Mouse (Mus musculus): ENCODE measurements at regions not wholly inside any gene's neighbourhood (a gene's known extent, or its start where the extent isn't known, plus 50 kb on each side); places are given as distances from the start of the nearest gene placed in this dataset.
A peak's percentile ranks its signal among the peaks of the same experiment; 100 is the strongest.

DNA sequence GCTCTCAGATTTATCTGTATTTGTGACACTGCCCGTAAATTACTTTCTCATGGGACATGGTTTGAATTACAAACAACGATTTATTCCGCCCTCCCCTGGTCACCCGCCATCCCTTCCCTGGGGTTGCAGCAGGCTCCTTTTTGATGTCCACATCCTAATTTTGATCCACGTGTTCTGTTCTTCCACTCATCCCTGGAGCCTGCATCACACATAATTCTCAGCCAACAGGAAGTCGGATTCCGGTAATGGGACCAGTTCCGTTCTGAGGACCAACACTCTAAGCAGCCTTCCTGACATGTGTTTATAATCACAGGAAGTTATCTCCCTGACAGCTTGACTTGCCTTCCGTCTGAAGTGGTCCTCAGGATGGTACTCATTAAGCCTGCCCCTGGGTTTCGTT lies 399.6 kb upstream of the Jarid2 start:
- Histone ChIP-seq H3K27ac (ENCODE audit: low read depth, low read length) (no peak overlapping the region), H3K4me2 (ENCODE audit: low read length) (no peak overlapping the region), H3K9me3 (replicated peaks; ENCODE audit: control insufficient read depth, low read length) (no peaks in the 10 kb centered on the region), H3K9ac (ENCODE audit: low read length) (no peak overlapping the region), H3K27me3 (replicated peaks; ENCODE audit: control insufficient read depth, insufficient read depth, low read length) (no peaks in the 10 kb centered on the region), H3K36me3 (ENCODE audit: control insufficient read depth, insufficient read depth, low read length) (no peaks in the 10 kb centered on the region), H3K4me3 (ENCODE audit: low read depth, low read length) (no peak overlapping the region), H3K4me1 (ENCODE audit: control insufficient read depth, insufficient read depth, low read length) (no peaks in the 10 kb centered on the region)
- DNase-seq (ENCODE audit: low spot score): no peak
- no peak for ATAC-seq
- WGBS: 87% methylated on average over 10 of the region's 10 CpGs

DNA sequence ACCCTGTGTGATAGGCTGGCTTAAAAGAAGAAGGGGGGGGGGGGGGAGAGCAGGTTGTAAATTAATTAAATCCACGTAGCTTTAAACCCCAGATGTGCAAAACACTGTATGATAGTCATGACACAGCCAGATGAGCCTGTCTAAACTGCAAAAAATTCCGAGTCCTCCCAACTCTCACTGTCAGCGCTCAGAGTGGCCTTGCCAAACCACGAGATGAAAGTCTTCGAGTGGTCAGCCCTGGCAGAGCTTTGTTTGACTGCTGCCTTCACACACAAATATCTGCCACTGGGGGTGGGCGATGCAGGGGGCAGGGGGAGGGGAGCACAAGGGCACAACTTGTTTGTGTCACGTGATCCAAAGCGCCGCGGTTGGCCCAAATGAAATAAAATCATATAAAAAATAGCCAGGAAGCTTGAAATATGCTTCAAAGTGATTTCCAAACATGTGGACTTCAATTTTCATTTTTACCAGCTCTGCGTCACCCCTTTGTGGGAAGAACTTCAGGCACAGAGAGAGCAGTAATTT lies 396.5 kb upstream of the Jarid2 start:
- H3K4me1 ChIP-seq (ENCODE audit: control insufficient read depth, insufficient read depth, low read length): no peaks in the 10 kb centered on the region
- no peak overlapping the region for H3K27ac ChIP-seq (ENCODE audit: low read depth, low read length)
- no peaks in the 10 kb centered on the region for H3K9me3 ChIP-seq (replicated peaks; ENCODE audit: control insufficient read depth, low read length)
- WGBS: 73% methylated on average over 11 of the region's 11 CpGs
- H3K4me2 ChIP-seq (ENCODE audit: low read length): no peak overlapping the region
- no peak overlapping the region for H3K4me3 ChIP-seq (ENCODE audit: low read depth, low read length)
- DNase-seq (ENCODE audit: low spot score): no peak
- no peak for ATAC-seq
- H3K27me3 ChIP-seq (replicated peaks; ENCODE audit: control insufficient read depth, insufficient read depth, low read length): no peaks in the 10 kb centered on the region
- no peaks in the 10 kb centered on the region for H3K36me3 ChIP-seq (ENCODE audit: control insufficient read depth, insufficient read depth, low read length)
- no peak overlapping the region for H3K9ac ChIP-seq (ENCODE audit: low read length)

DNA sequence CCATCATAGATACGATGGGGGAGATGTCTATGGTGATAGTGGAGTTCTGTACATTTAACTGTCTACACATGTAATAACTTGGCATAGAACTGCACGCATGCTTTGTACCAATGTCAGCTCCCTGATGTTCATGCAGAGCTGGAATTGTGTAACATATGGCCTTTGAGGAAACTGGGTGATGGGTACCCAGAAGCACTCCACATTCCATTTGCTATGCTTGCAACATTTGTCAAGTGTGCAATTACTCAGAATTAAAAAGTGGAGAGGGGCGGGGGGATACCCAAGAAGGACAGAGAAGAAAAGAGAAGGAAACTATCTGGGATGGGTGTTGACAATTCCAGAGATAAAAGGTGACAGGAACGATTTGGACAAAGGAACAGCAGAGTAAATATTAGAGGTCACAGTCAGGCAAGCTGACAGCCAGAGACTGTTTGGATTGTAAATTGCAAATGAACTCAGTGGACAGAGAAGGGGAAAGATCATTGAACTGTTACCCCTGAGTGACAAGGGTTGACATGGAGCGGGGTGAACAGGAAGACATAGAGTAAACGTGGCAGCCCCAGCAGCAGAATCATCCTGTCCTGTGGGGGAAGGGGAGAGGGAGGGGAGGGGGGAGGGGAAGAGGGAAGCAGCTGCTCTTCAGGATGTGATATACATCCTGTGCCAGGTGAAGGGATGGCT lies 390.1 kb upstream of the Jarid2 start:
- Histone ChIP-seq H3K4me1 (ENCODE audit: control insufficient read depth, insufficient read depth, low read length) (no peaks in the 10 kb centered on the region), H3K27ac (ENCODE audit: low read depth, low read length) (no peak overlapping the region), H3K27me3 (replicated peaks; ENCODE audit: control insufficient read depth, insufficient read depth, low read length) (no peaks in the 10 kb centered on the region), H3K9ac (ENCODE audit: low read length) (no peak overlapping the region), H3K36me3 (ENCODE audit: control insufficient read depth, insufficient read depth, low read length) (no peaks in the 10 kb centered on the region), H3K4me3 (ENCODE audit: low read depth, low read length) (no peak overlapping the region), H3K4me2 (ENCODE audit: low read length) (no peak overlapping the region), H3K9me3 (replicated peaks; ENCODE audit: control insufficient read depth, low read length) (no peaks in the 10 kb centered on the region)
- 70% methylated on average over 6 of the region's 6 CpGs for WGBS
- no peak for DNase-seq (ENCODE audit: low spot score)
- ATAC-seq: no peak

DNA sequence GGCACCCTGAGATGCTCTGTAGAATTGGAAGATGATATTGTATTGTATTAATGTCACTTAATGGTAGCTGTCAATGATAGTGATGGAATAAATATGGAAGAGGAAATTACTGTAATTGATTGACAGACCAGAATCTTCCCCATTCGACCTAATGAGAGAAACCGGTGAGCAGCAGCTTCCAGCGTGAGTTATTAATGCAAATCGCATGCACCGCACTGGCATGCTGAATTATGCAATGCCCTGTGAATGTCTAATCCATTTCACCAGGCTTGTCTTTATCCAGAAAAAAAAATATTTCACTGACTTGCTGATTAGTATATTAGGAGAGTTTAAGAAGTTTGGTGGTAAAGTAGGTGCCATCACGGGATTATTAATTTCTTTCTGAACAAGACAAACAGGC lies 384.2 kb upstream of the Jarid2 start:
- ATAC-seq (no peak), DNase-seq (ENCODE audit: low spot score) (peak; percentile 38)
- Histone ChIP-seq H3K4me3 (ENCODE audit: low read depth, low read length) (no peak overlapping the region), H3K27ac (ENCODE audit: low read depth, low read length) (no peak overlapping the region), H3K27me3 (replicated peaks; ENCODE audit: control insufficient read depth, insufficient read depth, low read length) (no peaks in the 10 kb centered on the region), H3K9ac (ENCODE audit: low read length) (no peak overlapping the region), H3K4me2 (ENCODE audit: low read length) (no peak overlapping the region), H3K9me3 (replicated peaks; ENCODE audit: control insufficient read depth, low read length) (no peaks in the 10 kb centered on the region), H3K4me1 (ENCODE audit: control insufficient read depth, insufficient read depth, low read length) (peaks cover 5% of the 10 kb centered on the region; the same call in 1 of the 2 replicates), H3K36me3 (ENCODE audit: control insufficient read depth, insufficient read depth, low read length) (no peaks in the 10 kb centered on the region)
- WGBS: 64% methylated on average over 6 of the region's 6 CpGs

DNA sequence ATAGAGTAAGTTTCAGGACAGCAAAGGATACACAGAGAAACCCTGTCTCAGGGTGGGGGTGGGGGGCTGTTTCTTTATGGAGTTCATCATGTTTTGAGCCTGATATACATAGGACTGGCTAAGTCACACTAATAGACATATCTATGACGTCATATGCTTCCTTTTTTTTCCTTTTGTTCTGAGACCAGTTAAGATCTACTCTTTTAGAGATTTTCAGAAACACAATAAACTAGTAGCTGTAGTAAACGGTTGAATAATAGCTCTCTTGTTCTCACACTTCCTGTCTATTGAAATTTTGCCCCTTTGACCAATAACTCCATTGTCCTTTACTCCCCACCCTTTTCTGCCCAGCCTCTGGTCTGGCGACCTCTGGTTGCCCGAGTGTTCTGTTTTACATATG lies 382.6 kb upstream of the Jarid2 start:
- DNase-seq (ENCODE audit: low spot score): no peak
- Histone ChIP-seq H3K4me3 (ENCODE audit: low read depth, low read length) (no peak overlapping the region), H3K27ac (ENCODE audit: low read depth, low read length) (no peak overlapping the region), H3K27me3 (replicated peaks; ENCODE audit: control insufficient read depth, insufficient read depth, low read length) (no peaks in the 10 kb centered on the region), H3K9me3 (replicated peaks; ENCODE audit: control insufficient read depth, low read length) (0 out of 2 replicates have a peak, but pooled peaks cover 2% of the 10 kb centered on the region), H3K9ac (ENCODE audit: low read length) (no peak overlapping the region), H3K4me1 (ENCODE audit: control insufficient read depth, insufficient read depth, low read length) (peaks cover 5% of the 10 kb centered on the region; the same call in 1 of the 2 replicates), H3K36me3 (ENCODE audit: control insufficient read depth, insufficient read depth, low read length) (no peaks in the 10 kb centered on the region), H3K4me2 (ENCODE audit: low read length) (no peak overlapping the region)
- 42% methylated on average over 4 of the region's 4 CpGs for WGBS
- no peak for ATAC-seq

DNA sequence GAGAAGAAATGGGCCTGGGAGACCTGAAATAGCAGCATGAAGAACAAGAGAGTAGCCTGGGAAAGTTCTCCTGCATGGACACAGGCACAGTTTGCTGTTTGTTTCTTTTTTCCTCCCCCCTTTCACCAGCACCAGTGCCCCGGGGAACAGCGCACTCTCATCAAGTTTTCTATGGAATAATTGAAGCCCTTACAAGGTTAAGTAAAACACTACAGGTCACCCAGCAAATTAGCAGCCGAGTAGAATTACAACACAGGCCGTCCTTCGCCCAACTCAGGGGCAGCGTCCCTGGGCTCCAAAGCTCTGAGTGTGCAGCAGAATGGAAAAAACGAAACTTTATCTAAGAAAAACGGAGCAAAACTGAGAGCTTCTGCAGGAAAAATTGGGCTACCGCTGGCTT lies 381.6 kb upstream of the Jarid2 start:
- no peak overlapping the region for H3K9ac ChIP-seq (ENCODE audit: low read length)
- H3K9me3 ChIP-seq (replicated peaks; ENCODE audit: control insufficient read depth, low read length): 0 out of 2 replicates have a peak, but pooled peaks cover 2% of the 10 kb centered on the region
- peaks cover 5% of the 10 kb centered on the region; the same call in 1 of the 2 replicates for H3K4me1 ChIP-seq (ENCODE audit: control insufficient read depth, insufficient read depth, low read length)
- no peak overlapping the region for H3K27ac ChIP-seq (ENCODE audit: low read depth, low read length)
- H3K36me3 ChIP-seq (ENCODE audit: control insufficient read depth, insufficient read depth, low read length): no peaks in the 10 kb centered on the region
- WGBS: 15% methylated on average over 9 of the region's 9 CpGs
- no peak overlapping the region for H3K4me3 ChIP-seq (ENCODE audit: low read depth, low read length)
- ATAC-seq (no peak), DNase-seq (ENCODE audit: low spot score) (peak; percentile 57)
- H3K4me2 ChIP-seq (ENCODE audit: low read length): no peak overlapping the region
- H3K27me3 ChIP-seq (replicated peaks; ENCODE audit: control insufficient read depth, insufficient read depth, low read length): no peaks in the 10 kb centered on the region

DNA sequence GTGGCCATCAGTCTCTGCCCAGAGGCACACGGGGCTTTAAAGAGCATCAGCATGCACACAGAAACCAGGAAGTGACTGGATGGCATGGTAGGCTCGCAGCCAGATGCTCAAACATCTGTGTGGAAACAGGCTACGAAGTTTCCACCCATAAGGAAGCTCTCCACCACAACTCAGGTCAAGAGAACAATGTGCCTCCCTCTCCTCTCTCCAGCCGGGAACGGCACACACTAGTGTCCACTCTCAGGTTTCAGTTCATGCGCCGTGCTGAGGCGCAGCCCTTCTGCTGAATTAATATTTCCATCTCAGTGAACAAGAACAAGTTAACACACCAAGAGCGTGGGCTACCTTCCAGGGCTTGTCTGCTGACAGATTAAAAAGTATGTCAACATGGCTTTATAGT lies 375.4 kb upstream of the Jarid2 start:
- H3K36me3 ChIP-seq (ENCODE audit: control insufficient read depth, insufficient read depth, low read length): no peaks in the 10 kb centered on the region
- peak overlapping the region; percentile 30 for H3K4me2 ChIP-seq (ENCODE audit: low read length)
- peaks cover 13% of the 10 kb centered on the region for H3K4me1 ChIP-seq (ENCODE audit: control insufficient read depth, insufficient read depth, low read length)
- WGBS: 13% methylated on average over 9 of the region's 9 CpGs
- H3K9ac ChIP-seq (ENCODE audit: low read length): no peak overlapping the region
- H3K9me3 ChIP-seq (replicated peaks; ENCODE audit: control insufficient read depth, low read length): 0 out of 2 replicates have a peak, but pooled peaks cover 2% of the 10 kb centered on the region
- ATAC-seq: peak; percentile 29; the same call in 1 of the 2 replicates
- H3K27ac ChIP-seq (ENCODE audit: low read depth, low read length): no peak overlapping the region
- H3K27me3 ChIP-seq (replicated peaks; ENCODE audit: control insufficient read depth, insufficient read depth, low read length): no peaks in the 10 kb centered on the region
- H3K4me3 ChIP-seq (ENCODE audit: low read depth, low read length): no peak overlapping the region
- DNase-seq (ENCODE audit: low spot score): peak; percentile 72

DNA sequence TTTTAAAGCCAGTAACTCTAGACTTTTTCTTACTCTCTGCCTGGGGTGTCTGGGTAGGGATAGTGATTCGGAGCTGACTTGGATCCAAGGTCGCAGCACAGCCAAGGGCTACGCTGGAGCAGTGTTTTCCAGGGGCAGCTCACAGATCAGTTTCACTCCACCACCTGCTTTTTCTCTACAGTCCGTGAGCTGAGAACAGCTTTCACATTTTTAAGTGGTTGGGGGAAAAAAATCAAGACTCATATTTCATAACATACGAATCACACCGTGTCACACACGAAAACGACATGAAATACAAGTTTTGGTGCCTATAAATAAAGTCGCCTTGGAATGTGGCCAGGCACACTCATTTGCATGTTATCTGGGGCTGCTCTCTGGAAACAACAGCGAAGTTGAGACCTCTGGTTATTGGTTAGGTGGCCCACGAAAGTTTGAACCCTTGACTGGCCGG lies 373.5 kb upstream of the Jarid2 start:
- no peak overlapping the region for H3K27ac ChIP-seq (ENCODE audit: low read depth, low read length)
- ATAC-seq (no peak), DNase-seq (ENCODE audit: low spot score) (peak; percentile 34)
- no peak overlapping the region for H3K4me2 ChIP-seq (ENCODE audit: low read length)
- H3K27me3 ChIP-seq (replicated peaks; ENCODE audit: control insufficient read depth, insufficient read depth, low read length): no peaks in the 10 kb centered on the region
- H3K4me1 ChIP-seq (ENCODE audit: control insufficient read depth, insufficient read depth, low read length): peaks cover 13% of the 10 kb centered on the region
- no peak overlapping the region for H3K4me3 ChIP-seq (ENCODE audit: low read depth, low read length)
- no peaks in the 10 kb centered on the region for H3K36me3 ChIP-seq (ENCODE audit: control insufficient read depth, insufficient read depth, low read length)
- no peaks in the 10 kb centered on the region for H3K9me3 ChIP-seq (replicated peaks; ENCODE audit: control insufficient read depth, low read length)
- H3K9ac ChIP-seq (ENCODE audit: low read length): no peak overlapping the region
- WGBS: 63% methylated on average over 12 of the region's 12 CpGs

DNA sequence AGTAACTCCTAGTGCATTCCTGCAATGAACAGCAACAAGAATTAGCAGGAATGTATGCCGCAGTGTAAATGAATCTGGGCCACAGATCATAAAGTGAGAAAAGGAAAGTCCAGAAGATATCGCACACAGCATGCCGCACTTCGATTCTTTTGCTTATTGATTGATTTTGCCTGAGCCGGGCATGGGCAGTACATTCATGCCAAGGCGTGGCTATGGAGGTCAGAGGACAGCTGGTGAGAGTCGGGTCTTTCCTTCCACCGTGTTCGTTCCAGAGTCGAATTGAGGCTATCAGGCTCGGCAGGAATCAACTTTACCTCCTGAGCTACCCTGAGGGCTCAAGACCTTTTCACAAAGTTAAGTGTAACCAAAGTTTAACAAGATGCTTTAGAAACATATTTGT lies 372.3 kb upstream of the Jarid2 start:
- H3K4me3 ChIP-seq (ENCODE audit: low read depth, low read length): no peak overlapping the region
- no peaks in the 10 kb centered on the region for H3K27me3 ChIP-seq (replicated peaks; ENCODE audit: control insufficient read depth, insufficient read depth, low read length)
- H3K27ac ChIP-seq (ENCODE audit: low read depth, low read length): no peak overlapping the region
- WGBS: 92% methylated on average over 11 of the region's 11 CpGs
- ATAC-seq (no peak), DNase-seq (ENCODE audit: low spot score) (no peak)
- H3K9ac ChIP-seq (ENCODE audit: low read length): no peak overlapping the region
- peaks cover 13% of the 10 kb centered on the region for H3K4me1 ChIP-seq (ENCODE audit: control insufficient read depth, insufficient read depth, low read length)
- no peaks in the 10 kb centered on the region for H3K36me3 ChIP-seq (ENCODE audit: control insufficient read depth, insufficient read depth, low read length)
- no peaks in the 10 kb centered on the region for H3K9me3 ChIP-seq (replicated peaks; ENCODE audit: control insufficient read depth, low read length)
- H3K4me2 ChIP-seq (ENCODE audit: low read length): no peak overlapping the region
